Mouse (Mus musculus) small intestine, adult 2 months (tissue): ENCODE results near the gene Ttc24. TPM values are rescaled to one million over a fixed set of nuclear protein-coding genes. Genes with fewer than 3 reads are reported as not detected.

Experiments used
- H3K27ac ChIP-seq: fragments of 200-500 bp; 2 replicates; pipeline ENCODE4 v1.5.1; 2012; ENCODE audit warnings: low read depth, low read length, control low read depth, inconsistent platforms; ENCODE audit not compliant: insufficient read depth
- H3K27me3 ChIP-seq: fragments of 200-500 bp; 2 replicates; pipeline ENCODE4 v1.6.1; 2012; ENCODE audit warnings: mild to moderate bottlenecking, moderate library complexity, low read length, inconsistent platforms; ENCODE audit not compliant: control insufficient read depth, insufficient read depth
- H3K36me3 ChIP-seq: fragments of 200-500 bp; 2 replicates; pipeline ENCODE4 v1.6.1; 2012; ENCODE audit warnings: mild to moderate bottlenecking, low read length, control low read depth, inconsistent platforms; ENCODE audit not compliant: control insufficient read depth, insufficient read depth
- H3K4me1 ChIP-seq: fragments of 200-500 bp; 2 replicates; pipeline ENCODE4 v1.6.1; 2012; ENCODE audit warnings: low read length, inconsistent platforms, mixed read lengths; ENCODE audit not compliant: control insufficient read depth, insufficient read depth, insufficient read length
- H3K4me3 ChIP-seq: fragments of 200-500 bp; 2 replicates; pipeline ENCODE4 v1.5.1; 2012; ENCODE audit warnings: low read depth, mild to moderate bottlenecking, control low read depth, inconsistent platforms, low read length, moderate library complexity
- CTCF ChIP-seq: fragments of 200-500 bp; IDR thresholded peaks from 2 replicates; pipeline ENCODE4 v1.5.1; 2012; ENCODE audit warnings: low read depth, mild to moderate bottlenecking, control low read depth, inconsistent platforms, low read length, moderate library complexity, mixed read lengths; ENCODE audit not compliant: insufficient replicate concordance, insufficient read length; ENCODE audit errors: extremely low read depth
- POLR2A ChIP-seq: fragments of 200-500 bp; IDR thresholded peaks from 2 replicates; pipeline ENCODE4 v1.6.1; 2012; ENCODE audit warnings: low read depth, mild to moderate bottlenecking, control low read depth, inconsistent platforms, low read length, moderate library complexity
- WGBS: fragments of 180-500 bp; shearing (Covaris S2); methylation state at CpG from one replicate; pipeline ENCODE4 v1.1.7; 2018; 5-methylcytosine and 5-hydroxymethylcytosine counted together
- polyA plus RNA-seq: library from polyadenylated mRNA; depleted of rRNA; stranded (reverse); fragments of >200 nt; gene quantifications from 2 replicates; pipeline ENCODE4 v1.2.3, GENCODE M21; 2012

Gene Ttc24
- polyA plus RNA-seq, 1 experiment: not detected

DNA sequence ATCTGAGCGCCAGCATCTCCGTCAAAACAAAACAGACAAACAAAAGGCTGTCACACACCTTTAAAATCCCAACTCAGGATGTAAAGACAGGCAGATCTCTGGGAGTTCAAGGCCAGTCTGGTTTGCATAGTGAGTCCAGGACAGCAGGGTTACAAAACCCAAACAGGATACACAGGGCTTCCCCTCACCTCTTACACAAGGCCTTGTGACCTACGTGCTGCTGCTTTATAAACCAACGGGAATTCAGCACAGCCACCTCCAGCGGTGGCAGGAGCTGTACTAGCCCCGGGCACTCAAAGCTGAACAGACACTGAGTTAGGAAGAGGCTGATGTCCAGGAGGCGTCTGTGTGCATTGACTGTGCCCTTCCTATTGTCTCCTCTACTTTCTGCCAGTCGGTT, 663 bp downstream of the Ttc24 start:
- TF ChIP-seq POLR2A: no peak
- no peak for TF ChIP-seq CTCF
- no peaks in the 10 kb centered on the region for H3K36me3 ChIP-seq
- no peak overlapping the region for H3K4me3 ChIP-seq
- WGBS: 43% methylated on average over 8 of the region's 8 CpGs
- 0 out of 2 replicates have a peak, but pooled peaks cover 7% of the 10 kb centered on the region for H3K27me3 ChIP-seq
- no peaks in the 10 kb centered on the region; the same call in 1 of the 2 replicates for H3K4me1 ChIP-seq
- H3K27ac ChIP-seq: no peak overlapping the region

DNA sequence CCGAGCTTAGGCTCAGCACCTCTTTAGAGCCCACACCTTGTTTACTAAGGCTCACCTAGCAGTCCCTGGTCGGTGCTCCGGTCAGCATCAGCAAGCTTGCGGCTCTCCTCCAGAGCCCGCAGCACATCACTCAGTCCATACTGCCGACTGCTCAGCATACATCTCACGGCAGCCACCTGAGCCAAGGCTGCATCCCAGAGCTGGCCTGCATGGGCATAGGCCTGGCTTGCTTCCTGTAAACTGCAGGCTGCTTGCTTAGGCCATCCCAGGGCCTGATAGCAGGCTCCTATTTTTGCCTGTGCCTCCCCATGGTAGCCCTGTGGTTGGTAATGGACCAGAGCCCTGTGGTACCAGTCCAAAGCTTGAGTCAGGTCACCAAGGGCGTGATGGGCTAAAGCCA, 3.3 kb downstream of the Ttc24 start:
- WGBS: 69% methylated on average over 8 of the region's 8 CpGs
- no peak overlapping the region for H3K27ac ChIP-seq
- H3K36me3 ChIP-seq: no peaks in the 10 kb centered on the region
- H3K4me3 ChIP-seq: no peak overlapping the region
- no peaks in the 10 kb centered on the region for H3K4me1 ChIP-seq
- TF ChIP-seq CTCF: no peak
- no peak for TF ChIP-seq POLR2A
- H3K27me3 ChIP-seq: 0 out of 2 replicates have a peak, but pooled peaks cover 7% of the 10 kb centered on the region

DNA sequence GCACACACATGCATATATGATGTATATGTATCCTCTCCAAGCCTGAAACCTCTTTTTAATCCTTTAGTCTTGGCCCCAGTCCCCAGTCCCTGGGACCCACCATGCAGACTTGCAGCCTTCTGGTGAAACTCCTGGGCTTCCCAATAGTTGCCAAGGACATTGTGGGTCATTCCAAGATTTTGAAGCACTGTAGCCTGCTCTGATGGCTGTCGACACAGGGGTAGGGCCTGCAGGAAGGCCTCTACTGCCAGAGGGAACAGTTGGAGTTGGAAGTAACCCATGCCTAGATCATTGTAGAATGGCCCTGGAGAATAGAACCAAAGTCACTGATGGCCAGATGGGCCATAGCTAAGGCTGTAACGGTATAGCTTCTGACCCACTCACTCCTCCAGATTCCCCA, 3.8 kb downstream of the Ttc24 start:
- TF ChIP-seq CTCF (no peak), POLR2A (no peak)
- Histone ChIP-seq H3K4me3 (no peak overlapping the region), H3K4me1 (no peaks in the 10 kb centered on the region), H3K27me3 (0 out of 2 replicates have a peak, but pooled peaks cover 7% of the 10 kb centered on the region), H3K27ac (no peak overlapping the region), H3K36me3 (no peaks in the 10 kb centered on the region)
- whole genome bisulfite sequencing: 61% methylated on average over 2 of the region's 2 CpGs

DNA sequence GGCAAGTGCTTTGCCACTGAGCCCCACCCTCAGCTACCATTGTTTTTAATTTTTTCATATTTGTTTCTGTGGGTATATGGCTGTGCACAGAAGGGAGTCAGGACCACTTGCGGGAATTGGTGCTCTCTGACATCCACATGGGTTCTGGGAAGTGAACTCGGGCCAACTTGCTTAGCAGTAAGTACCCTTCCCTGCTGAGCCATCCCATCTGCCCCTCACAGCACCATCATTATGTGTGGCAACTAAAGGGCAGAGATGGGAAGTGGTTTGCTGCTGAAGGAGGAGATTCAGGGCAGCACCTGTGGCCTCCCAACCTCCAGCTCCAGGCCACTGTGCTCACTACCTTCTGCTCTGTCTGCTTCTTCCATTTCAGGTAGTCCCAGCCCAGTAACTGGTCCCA, 4.5 kb downstream of the Ttc24 start:
- WGBS: 62% methylated on average over 2 of the region's 2 CpGs
- Histone ChIP-seq H3K27ac (no peak overlapping the region), H3K4me3 (no peak overlapping the region), H3K4me1 (no peaks in the 10 kb centered on the region), H3K27me3 (0 out of 2 replicates have a peak, but pooled peaks cover 7% of the 10 kb centered on the region), H3K36me3 (no peaks in the 10 kb centered on the region)
- TF ChIP-seq POLR2A (no peak), CTCF (no peak)

DNA sequence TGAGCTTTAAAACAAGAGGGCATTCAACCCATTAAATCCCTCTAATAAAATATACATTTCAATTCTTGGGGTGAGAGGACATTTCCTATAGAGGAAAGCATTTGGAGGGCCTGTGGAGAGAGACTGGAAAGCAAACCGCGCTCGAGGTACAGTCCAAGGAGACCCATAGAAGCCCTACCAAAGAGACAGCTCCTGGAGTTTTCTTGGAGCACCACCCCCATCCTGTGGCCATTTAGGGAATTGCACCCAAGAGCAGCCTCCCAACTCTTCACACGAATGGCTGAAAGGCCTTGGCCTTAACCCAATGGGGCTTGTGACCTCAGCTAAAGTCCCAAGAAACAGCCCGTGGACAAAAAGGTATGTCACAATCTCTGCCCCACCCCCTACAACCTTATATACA, 6.3 kb downstream of the Ttc24 start:
- Histone ChIP-seq H3K4me3 (no peak overlapping the region), H3K36me3 (no peaks in the 10 kb centered on the region), H3K27ac (no peak overlapping the region), H3K4me1 (no peaks in the 10 kb centered on the region), H3K27me3 (no peaks in the 10 kb centered on the region)
- WGBS: 1% methylated on average over 5 of the region's 5 CpGs
- peak; percentile 93; the same call in 1 of the 2 replicates for TF ChIP-seq CTCF
- no peak for TF ChIP-seq POLR2A

DNA sequence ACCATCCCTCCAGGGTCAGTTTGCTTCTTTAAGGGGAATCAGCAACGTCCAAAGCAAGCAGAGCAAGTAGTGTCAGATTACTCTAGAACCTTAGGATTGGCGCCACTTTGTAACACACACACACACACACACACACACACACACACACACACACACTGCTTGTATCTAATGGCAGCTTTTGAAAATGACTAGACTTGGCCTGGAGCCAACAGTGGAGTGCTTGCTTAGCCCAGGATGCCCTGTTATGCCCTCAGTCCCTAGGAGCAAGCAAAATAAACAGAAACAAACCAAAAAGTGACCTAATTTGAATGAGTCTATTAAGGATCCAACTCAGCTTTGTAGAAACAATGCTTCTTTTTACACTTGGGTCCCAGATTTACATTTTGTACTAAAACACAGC, 9.7 kb downstream of the Ttc24 start:
- TF ChIP-seq CTCF (no peak), POLR2A (no peak)
- no peaks in the 10 kb centered on the region for H3K36me3 ChIP-seq
- WGBS: 36% methylated on average over 2 of the region's 2 CpGs
- H3K27ac ChIP-seq: no peak overlapping the region
- H3K27me3 ChIP-seq: no peaks in the 10 kb centered on the region
- H3K4me1 ChIP-seq: no peaks in the 10 kb centered on the region
- no peak overlapping the region for H3K4me3 ChIP-seq

DNA sequence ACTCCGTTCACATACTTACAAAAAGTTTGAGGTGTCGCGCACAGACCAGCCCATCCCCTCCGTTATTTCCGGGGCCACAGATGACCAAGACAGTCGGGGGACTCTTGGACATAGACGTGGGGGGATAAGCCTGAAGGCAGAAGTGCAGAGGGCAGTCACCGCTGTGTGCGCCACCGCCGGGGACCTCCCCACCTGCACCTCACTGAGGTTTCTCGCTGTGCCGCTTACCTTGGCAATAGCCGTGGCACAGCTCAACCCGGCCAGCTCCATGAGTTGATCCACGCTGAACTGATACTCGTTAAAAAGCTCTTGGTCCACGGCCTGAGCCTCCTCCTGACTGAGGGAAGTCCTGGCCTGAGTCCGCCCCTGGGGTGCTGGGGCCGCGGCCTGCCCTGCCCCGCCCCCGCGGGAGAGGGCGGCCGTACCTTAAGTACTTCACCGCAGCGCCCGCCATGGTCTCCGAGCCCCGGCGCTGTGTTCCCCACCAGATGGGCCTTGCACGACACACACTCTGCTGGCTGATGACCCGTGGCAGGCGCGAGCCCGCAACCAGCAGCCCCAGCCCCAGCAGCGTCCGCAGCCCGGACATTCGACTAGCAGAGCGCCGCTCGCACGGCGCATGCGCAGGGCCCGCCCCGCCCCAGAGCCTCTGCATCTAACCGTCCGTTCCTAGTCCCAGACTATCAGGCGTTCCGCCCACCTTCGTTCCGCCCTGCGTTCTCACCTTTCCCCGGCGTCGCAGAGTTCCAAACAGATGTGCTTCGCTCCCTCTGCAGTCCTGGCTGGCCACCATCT, 20.0 kb downstream of the Ttc24 start, which contains the start of gene Naxe:
Naxe (minus strand) TSS at position 594 of the 795 bp plus-strand sequence.
- H3K27me3 ChIP-seq: no peaks in the 10 kb centered on the region
- under 1% methylated on average over 60 of the region's 60 CpGs for WGBS

More for the DNA sequence above, 20.0 kb downstream of the Ttc24 start, which contains the start of gene Naxe:
- Histone ChIP-seq H3K4me3 (peak within 1 kb of the TSS; percentile 95), H3K27ac (no peak within 1 kb of the TSS), H3K36me3 (peaks cover 8% of the 10 kb centered on the region), H3K4me1 (peaks cover 3% of the 10 kb centered on the region; the same call in 1 of the 2 replicates)
- peak; percentile 70 for TF ChIP-seq POLR2A
- TF ChIP-seq CTCF: no peak
